8 mouse cellular contexts compared by ENCODE assay signal in the genomic region with DNA sequence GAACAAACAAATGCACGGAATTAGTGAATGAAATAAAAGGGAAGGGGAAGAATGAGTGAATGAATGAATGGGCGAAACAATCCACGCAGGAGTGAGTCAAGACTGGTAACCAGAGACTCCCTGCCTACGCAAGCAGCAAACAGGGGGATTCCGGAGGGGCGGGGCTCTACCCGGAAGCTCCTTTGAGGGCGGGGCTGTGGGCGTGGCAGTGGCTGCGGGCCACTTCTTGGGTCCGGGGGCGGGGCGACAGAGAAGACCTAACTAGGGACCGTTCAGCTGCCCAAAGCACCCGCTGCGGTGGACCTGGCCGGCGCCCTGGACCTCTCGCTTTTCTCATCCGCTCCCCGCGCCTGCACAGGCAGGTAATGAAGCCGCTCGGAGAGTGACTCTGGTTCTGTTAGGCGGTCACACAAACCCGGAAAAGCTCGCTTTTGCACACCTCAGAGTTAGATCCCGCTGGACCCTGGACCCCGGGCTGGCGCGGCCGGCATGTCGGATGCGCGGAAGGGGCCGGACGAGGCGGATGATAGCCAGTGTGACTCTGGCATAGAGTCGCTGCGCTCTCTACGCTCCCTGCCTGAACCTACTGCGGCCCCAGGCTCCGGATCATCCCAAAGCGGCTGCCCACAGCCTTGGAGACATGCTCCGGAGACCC. TPM values are rescaled to one million over a fixed set of nuclear protein-coding genes. Genes with fewer than 3 reads are reported as not detected.
A peak's percentile ranks its signal among the peaks of the same experiment; 100 is the strongest.
DNase-seq lines count a peak whose midpoint lies in the region; ATAC-seq and TF ChIP-seq lines count a peak whose summit lies in the region.

TSS of gene Nfkbie (plus strand) at position 252 of the 655 bp plus-strand sequence.

- peak within 1 kb of the TSS; percentile 6 for H3ac ChIP-seq in myocyte (ENCODE audit: control insufficient read depth, insufficient read length)

- peak within 1 kb of the TSS; percentile 74 for H3K4me2 ChIP-seq in kidney, embryonic 15.5 days
- H3K4me2 ChIP-seq in liver, embryonic 11.5 days: peak within 1 kb of the TSS; percentile 100
- H3K4me2 ChIP-seq in myocyte (ENCODE audit: low read depth): peak within 1 kb of the TSS; percentile 87

- peak within 1 kb of the TSS; percentile 73 for H3K27ac ChIP-seq in bone marrow macrophage, adult 2 months (ENCODE audit: insufficient read depth, low read depth, low read length)
- H3K27ac ChIP-seq in embryonic fibroblast, embryonic 13.5 days (ENCODE audit: insufficient read depth, low read length): no peak within 1 kb of the TSS
- peak within 1 kb of the TSS; percentile 75 for H3K27ac ChIP-seq in heart, embryonic 10.5 days
- H3K27ac ChIP-seq in kidney, embryonic 15.5 days: no peak within 1 kb of the TSS
- H3K27ac ChIP-seq in liver, embryonic 11.5 days (ENCODE audit: low read depth, low read length): no peak within 1 kb of the TSS

- H3K27me3 ChIP-seq in heart, embryonic 10.5 days (ENCODE audit: insufficient read depth, poor library complexity, severe bottlenecking): peaks cover 73% of the 10 kb centered on the region
- peaks cover 42% of the 10 kb centered on the region for H3K27me3 ChIP-seq in kidney, embryonic 15.5 days
- peaks cover 25% of the 10 kb centered on the region for H3K27me3 ChIP-seq in liver, embryonic 11.5 days (replicated peaks; ENCODE audit: control insufficient read depth, insufficient read depth, low read length)
- peaks cover 1% of the 10 kb centered on the region for H3K27me3 ChIP-seq in myocyte (ENCODE audit: control insufficient read depth, insufficient read depth, insufficient read length)

- H3K4me3 ChIP-seq in bone marrow macrophage, adult 2 months (ENCODE audit: insufficient read depth, low read length): peak within 1 kb of the TSS; percentile 90
- peak within 1 kb of the TSS; percentile 87 for H3K4me3 ChIP-seq in embryonic fibroblast, embryonic 13.5 days (ENCODE audit: insufficient read depth, low read length)
- H3K4me3 ChIP-seq in heart, embryonic 10.5 days: peak within 1 kb of the TSS; percentile 76
- H3K4me3 ChIP-seq in kidney, embryonic 15.5 days (replicated peaks): peak within 1 kb of the TSS; percentile 59
- H3K4me3 ChIP-seq in liver, embryonic 11.5 days (ENCODE audit: low read depth, low read length): peak within 1 kb of the TSS; percentile 73
- H3K4me3 ChIP-seq in myocyte: peak within 1 kb of the TSS; percentile 48

- H3K9me3 ChIP-seq in heart, embryonic 10.5 days: no peaks in the 10 kb centered on the region
- H3K9me3 ChIP-seq in kidney, embryonic 15.5 days (replicated peaks): no peaks in the 10 kb centered on the region
- H3K9me3 ChIP-seq in liver, embryonic 11.5 days (ENCODE audit: control insufficient read depth, low read length): no peaks in the 10 kb centered on the region

- H3K9ac ChIP-seq in kidney, embryonic 15.5 days: peak within 1 kb of the TSS; percentile 49
- peak within 1 kb of the TSS; percentile 68 for H3K9ac ChIP-seq in liver, embryonic 11.5 days (ENCODE audit: low read depth, low read length)

- WGBS in heart, embryonic 10.5 days: under 1% methylated on average over 45 of the region's 45 CpGs
- under 1% methylated on average over 45 of the region's 45 CpGs for WGBS in kidney, embryonic 15.5 days
- WGBS in liver, embryonic 11.5 days: under 1% methylated on average over 45 of the region's 45 CpGs

- DNase-seq in A20 (ENCODE audit: low read depth, low spot score): peak; percentile 96
- DNase-seq in heart, embryonic 10.5 days (ENCODE audit: low spot score): peak; percentile 97
- DNase-seq in liver, embryonic 11.5 days (ENCODE audit: low spot score): peak; percentile 97
- DNase-seq in spleen, postnatal 4 days (ENCODE audit: low spot score in 2 of 2): peak; percentile 94 to 97

- H3K36me3 ChIP-seq in heart, embryonic 10.5 days: 0 out of 2 replicates have a peak, but pooled peaks cover 7% of the 10 kb centered on the region
- no peaks in the 10 kb centered on the region for H3K36me3 ChIP-seq in kidney, embryonic 15.5 days
- no peaks in the 10 kb centered on the region for H3K36me3 ChIP-seq in liver, embryonic 11.5 days (ENCODE audit: control insufficient read depth, insufficient read depth, low read length)
- no peaks in the 10 kb centered on the region for H3K36me3 ChIP-seq in myocyte (ENCODE audit: control insufficient read depth, insufficient read depth)

- no peak for TF ChIP-seq CTCF in bone marrow macrophage, adult 2 months (IDR thresholded peaks at IDR 0.05; ENCODE audit: low read depth, low read length)
- no peak for TF ChIP-seq CTCF in embryonic fibroblast, embryonic 13.5 days (IDR thresholded peaks at IDR 0.05; ENCODE audit: borderline replicate concordance, insufficient read depth, low read length)

- peaks cover 28% of the 10 kb centered on the region for H3K4me1 ChIP-seq in bone marrow macrophage, adult 2 months (ENCODE audit: control insufficient read depth, insufficient read depth, low read length)
- H3K4me1 ChIP-seq in embryonic fibroblast, embryonic 13.5 days (ENCODE audit: control insufficient read depth, insufficient read depth, low read length): no peaks in the 10 kb centered on the region; the same call in 1 of the 2 replicates
- peaks cover 36% of the 10 kb centered on the region for H3K4me1 ChIP-seq in heart, embryonic 10.5 days
- H3K4me1 ChIP-seq in kidney, embryonic 15.5 days: peaks cover 33% of the 10 kb centered on the region
- H3K4me1 ChIP-seq in liver, embryonic 11.5 days (replicated peaks; ENCODE audit: control insufficient read depth, insufficient read depth, low read length): peaks cover 18% of the 10 kb centered on the region

- TF ChIP-seq POLR2A in bone marrow macrophage, adult 2 months (IDR thresholded peaks at IDR 0.05; ENCODE audit: borderline replicate concordance, low read depth, low read length): 0 out of 2 replicates have a peak, but pooled peaks have one; percentile 27
- TF ChIP-seq POLR2A in embryonic fibroblast, embryonic 13.5 days (IDR thresholded peaks at IDR 0.05; ENCODE audit: low read depth, low read length): peak; percentile 90
- peak; percentile 64 for TF ChIP-seq POLR2A in myocyte (IDR thresholded peaks at IDR 0.05; ENCODE audit: insufficient read length, low read depth)

- ATAC-seq in kidney, embryonic 15.5 days (replicated peaks; ENCODE audit: low FRiP score): peak; percentile 85
- ATAC-seq in liver, embryonic 11.5 days (replicated peaks; ENCODE audit: low FRiP score): peak; percentile 79

- H3K79me2 ChIP-seq in myocyte (ENCODE audit: control insufficient read depth, insufficient read depth): no peaks in the 10 kb centered on the region

TF ChIP-seq in myocyte, 11 proteins besides CTCF, POLR2A, EP300 and RAD21:
- TF ChIP-seq MYOD1 (IDR thresholded peaks at IDR 0.05; ENCODE audit: control insufficient read depth in 1 of 3, insufficient read length in 2 of 3, low read depth in 2 of 3) (no peak), POLR2AphosphoS2 (IDR thresholded peaks at IDR 0.05; ENCODE audit: insufficient read length, low read depth) (peak; percentile 70), E2F4 (IDR thresholded peaks at IDR 0.05; ENCODE audit: insufficient read depth) (no peak)

RNA-seq across cellular contexts. Expression of gene Nfkbie, which starts in this region (rescaled TPM):
- polyA plus RNA-seq in bone marrow macrophage, adult 2 months (2012; ENCODE audit: insufficient read depth, insufficient read length, missing spikeins): 27.0 and 30.8 TPM in 2 replicates
- polyA plus RNA-seq in embryonic fibroblast, embryonic 13.5 days (2011; ENCODE audit: insufficient read length, low read depth, missing spikeins): 4.3 and 6.2 TPM in 2 replicates
- polyA plus RNA-seq in heart, embryonic 10.5 days (2016; fragmentation: Nextera tagmentation; extraction: Ambion mirVana): 2.8 and 3.7 TPM in 2 replicates
- polyA plus RNA-seq in kidney, embryonic 15.5 days (2015; fragmentation: Nextera tagmentation; extraction: Ambion mirVana): 5.3 and 5.7 TPM in 2 replicates
- polyA plus RNA-seq in liver, embryonic 11.5 days (2014; fragmentation: Nextera tagmentation; extraction: Ambion mirVana): 2.5 and 3.0 TPM in 2 replicates
- polyA plus RNA-seq in myocyte (2012; fragmentation: generic; extraction: Trizol): 7.3 TPM

Comparison
In these comparisons a context has a peak if more than half of its experiments do, and no peak if none do; other contexts are left out.
1. H3K27ac ChIP-seq: peak in bone marrow macrophage, adult 2 months (single experiment) and heart, embryonic 10.5 days (single experiment); none in embryonic fibroblast, embryonic 13.5 days (single experiment), kidney, embryonic 15.5 days (single experiment) and liver, embryonic 11.5 days (single experiment).
2. POLR2A ChIP-seq: peak in every context shown above with its lines; median percentile 90 in embryonic fibroblast, embryonic 13.5 days; 64 in myocyte; 27 in bone marrow macrophage, adult 2 months.
3. Peak in every context shown above with its lines, with median percentiles within 50 percentile points of each other: DNase-seq, H3K4me3 ChIP-seq and H3K4me2 ChIP-seq.